Mouse (Mus musculus) forebrain, embryonic 14.5 days (tissue): Measurements from ENCODE around the gene Tspan5. TPM values are rescaled to one million over a fixed set of nuclear protein-coding genes. Genes with fewer than 3 reads are reported as not detected.
A peak's percentile ranks its signal among the peaks of the same experiment; 100 is the strongest.

Experiments used
- ATAC-seq: fragments of 200-750 bp; cut with Nextera tagmentation; 2 replicates; pipeline ENCODE4 v1.8.0; 2017; ENCODE audit warnings: mild to moderate bottlenecking, moderate library complexity
- DNase-seq: peaks from one replicate; pipeline ENCODE4 v3.0.0-alpha.2; 2015; ENCODE audit warnings: low spot score
- H3K27ac ChIP-seq: fragments of 300-500 bp; sonication (generic); 2 replicates; pipeline ENCODE4 v1.5.1; 2014; ENCODE audit warnings: low read depth, mild to moderate bottlenecking, control low read depth, low read length, moderate library complexity
- H3K27me3 ChIP-seq: fragments of 300-500 bp; sonication (generic); replicated peaks from 2 replicates; pipeline ENCODE4 v1.6.1; 2014; ENCODE audit warnings: low read length, control low read depth, mixed read lengths; ENCODE audit not compliant: control insufficient read depth, insufficient read depth
- H3K36me3 ChIP-seq: fragments of 300-500 bp; sonication (generic); 2 replicates; pipeline ENCODE4 v1.6.1; 2014; ENCODE audit warnings: low read length, control low read depth; ENCODE audit not compliant: control insufficient read depth, insufficient read depth
- H3K4me1 ChIP-seq: fragments of 300-500 bp; sonication (generic); 2 replicates; pipeline ENCODE4 v1.6.1; 2014; ENCODE audit warnings: antibody characterized with exemption, low read length, control low read depth; ENCODE audit not compliant: control insufficient read depth, insufficient read depth
- H3K4me2 ChIP-seq: fragments of 300-500 bp; sonication (generic); 2 replicates; pipeline ENCODE4 v1.6.1; 2014; ENCODE audit warnings: mild to moderate bottlenecking, control low read depth, low read length
- H3K4me3 ChIP-seq: fragments of 300-500 bp; sonication (generic); 2 replicates; pipeline ENCODE4 v1.5.1; 2014; ENCODE audit warnings: low read depth, low read length, control low read depth
- H3K9ac ChIP-seq: fragments of 300-500 bp; sonication (generic); 2 replicates; pipeline ENCODE4 v1.6.1; 2014; ENCODE audit warnings: mild to moderate bottlenecking, low read length, control low read depth, moderate library complexity
- H3K9me3 ChIP-seq: fragments of 300-500 bp; sonication (generic); replicated peaks from 2 replicates; pipeline ENCODE4 v1.6.1; 2016; ENCODE audit warnings: low read length, control low read depth, mixed read lengths; ENCODE audit not compliant: control insufficient read depth
- WGBS: fragments of 180-500 bp; shearing (Covaris S2); extraction: QIAGEN DNeasy Blood & Tissue Kit; methylation state at CpG from one replicate; pipeline ENCODE4 v1.1.7; 2014; 5-methylcytosine and 5-hydroxymethylcytosine counted together
- polyA plus RNA-seq: library from polyadenylated mRNA; unstranded; fragments of >200 nt; fragmentation: Nextera tagmentation; extraction: Ambion mirVana; gene quantifications from 2 replicates; pipeline ENCODE4 v1.2.1, GENCODE M21; 2014

Gene Tspan5
- polyA plus RNA-seq, 1 experiment from 2014 or later: 82.3 TPM

GRCm38 (mm10) chr3:138789275-138789674 lies 47.3 kb downstream of the Tspan5 start:
- Histone ChIP-seq H3K4me2 (no peak overlapping the region), H3K27me3 (no peaks in the 10 kb centered on the region), H3K4me1 (peaks cover 2% of the 10 kb centered on the region; the same call in 1 of the 2 replicates), H3K27ac (no peak overlapping the region), H3K36me3 (no peaks in the 10 kb centered on the region), H3K9me3 (no peaks in the 10 kb centered on the region), H3K4me3 (no peak overlapping the region), H3K9ac (no peak overlapping the region)
- WGBS: 82% methylated on average over 5 of the region's 5 CpGs
- no peak for ATAC-seq
- no peak for DNase-seq

GRCm38 (mm10) chr3:138794533-138794932 lies 52.5 kb downstream of the Tspan5 start:
- no peak for DNase-seq
- ATAC-seq: peak; percentile 23; the same call in 1 of the 2 replicates
- Histone ChIP-seq H3K9ac (no peak overlapping the region), H3K27me3 (no peaks in the 10 kb centered on the region), H3K27ac (no peak overlapping the region), H3K4me3 (no peak overlapping the region), H3K4me2 (no peak overlapping the region), H3K9me3 (no peaks in the 10 kb centered on the region), H3K4me1 (no peaks in the 10 kb centered on the region; the same call in 1 of the 2 replicates), H3K36me3 (no peaks in the 10 kb centered on the region)
- 85% methylated on average over 8 of the region's 8 CpGs for WGBS

- Histone ChIP-seq H3K9me3 (no peaks in the 10 kb centered on the region), H3K36me3 (no peaks in the 10 kb centered on the region), H3K9ac (no peak overlapping the region), H3K4me3 (no peak overlapping the region), H3K27me3 (no peaks in the 10 kb centered on the region), H3K4me1 (peaks cover 9% of the 10 kb centered on the region), H3K27ac (no peak overlapping the region), H3K4me2 (no peak overlapping the region)
- 87% methylated on average over 7 of the region's 7 CpGs for WGBS
- ATAC-seq (no peak), DNase-seq (no peak)
Observed at GRCm38 (mm10) chr3:138795951-138796350, 54.0 kb downstream of the Tspan5 start.

GRCm38 (mm10) chr3:138796583-138796982 lies 54.6 kb downstream of the Tspan5 start:
- no peak overlapping the region for H3K27ac ChIP-seq

GRCm38 (mm10) chr3:138800664-138801411 lies 58.8 kb downstream of the Tspan5 start:
- Histone ChIP-seq H3K9ac (peak overlapping the region; percentile 33), H3K9me3 (no peaks in the 10 kb centered on the region), H3K36me3 (no peaks in the 10 kb centered on the region), H3K27me3 (no peaks in the 10 kb centered on the region), H3K4me2 (peak overlapping the region; percentile 28), H3K27ac (peak overlapping the region; percentile 84), H3K4me3 (no peak overlapping the region), H3K4me1 (peaks cover 39% of the 10 kb centered on the region)
- WGBS: 24% methylated on average over 16 of the region's 16 CpGs
- ATAC-seq (peak; percentile 53), DNase-seq (peak; percentile 88)

More at GRCm38 (mm10) chr3:138796583-138796982, 54.6 kb downstream of the Tspan5 start:
- WGBS: 83% methylated on average over 3 of the region's 3 CpGs
- Histone ChIP-seq H3K4me1 (peaks cover 14% of the 10 kb centered on the region), H3K9me3 (no peaks in the 10 kb centered on the region), H3K9ac (no peak overlapping the region), H3K27me3 (no peaks in the 10 kb centered on the region), H3K4me2 (no peak overlapping the region), H3K4me3 (no peak overlapping the region), H3K36me3 (no peaks in the 10 kb centered on the region)
- DNase-seq (no peak), ATAC-seq (no peak)

- ATAC-seq (peak; percentile 16), DNase-seq (peak; percentile 68)
- Histone ChIP-seq H3K27me3 (no peaks in the 10 kb centered on the region), H3K9me3 (no peaks in the 10 kb centered on the region), H3K4me1 (peaks cover 39% of the 10 kb centered on the region), H3K9ac (peak overlapping the region; percentile 13; the same call in 1 of the 2 replicates), H3K4me3 (no peak overlapping the region), H3K36me3 (no peaks in the 10 kb centered on the region), H3K4me2 (no peak overlapping the region; the same call in 1 of the 2 replicates), H3K27ac (peak overlapping the region; percentile 84)
- 32% methylated on average over 6 of the region's 6 CpGs for WGBS
Observed at GRCm38 (mm10) chr3:138801661-138802060, 59.7 kb downstream of the Tspan5 start.

GRCm38 (mm10) chr3:138802722-138803443 lies 60.9 kb downstream of the Tspan5 start:
- DNase-seq: peak; percentile 70
- H3K4me3 ChIP-seq: no peak overlapping the region
- no peaks in the 10 kb centered on the region for H3K27me3 ChIP-seq
- H3K36me3 ChIP-seq: no peaks in the 10 kb centered on the region
- H3K27ac ChIP-seq: peak overlapping the region; percentile 84
- no peaks in the 10 kb centered on the region for H3K9me3 ChIP-seq
- peak; percentile 17; the same call in 1 of the 2 replicates for ATAC-seq
- 0 out of 2 replicates have a peak overlapping the region, but pooled peaks have one; percentile 38 for H3K9ac ChIP-seq
- WGBS: 43% methylated on average over 21 of the region's 21 CpGs
- H3K4me2 ChIP-seq: no peak overlapping the region
- peaks cover 39% of the 10 kb centered on the region for H3K4me1 ChIP-seq

- Histone ChIP-seq H3K4me2 (0 out of 2 replicates have a peak overlapping the region, but pooled peaks have one; percentile 15), H3K9ac (no peak overlapping the region), H3K36me3 (no peaks in the 10 kb centered on the region), H3K27me3 (no peaks in the 10 kb centered on the region), H3K9me3 (no peaks in the 10 kb centered on the region), H3K4me3 (no peak overlapping the region), H3K4me1 (peaks cover 39% of the 10 kb centered on the region), H3K27ac (peak overlapping the region; percentile 84)
- 49% methylated on average over 11 of the region's 11 CpGs for WGBS
- peak; percentile 49 for ATAC-seq
- peak; percentile 75 for DNase-seq
Observed at GRCm38 (mm10) chr3:138803444-138804085, 61.6 kb downstream of the Tspan5 start.
